Mouse (Mus musculus) erythroblast, embryonic 14.5 days (primary cell): ENCODE results near the gene Pabpc6.

Source experiments
- GATA1 ChIP-seq: IDR thresholded peaks from 2 replicates; pipeline ENCODE4 v1.6.1; 2012; ENCODE audit warnings: low read length, inconsistent platforms, mixed read lengths
- TAL1 ChIP-seq: IDR thresholded peaks from 3 replicates; pipeline ENCODE4 v1.6.1; 2012; ENCODE audit warnings: low read length, inconsistent platforms, mixed read lengths

GRCm38 (mm10) chr17:9643657-9644180 is 25.8 kb downstream of the Pabpc6 start:
- no peak for TF ChIP-seq TAL1
- TF ChIP-seq GATA1 = no peak
